Mouse (Mus musculus): ENCODE measurements around the gene Mrrf.

GRCm38 (mm10) chr2:36135887-36136286, 302 bp upstream of the Mrrf start:
- TF ChIP-seq CTCF (conservative IDR thresholded peaks at IDR 0.05; ENCODE audit: low read length): no peak
- no peak for TF ChIP-seq NANOG (IDR thresholded peaks at IDR 0.05; ENCODE audit: borderline replicate concordance, low read length)
